Mouse (Mus musculus) spleen, postnatal 10 days (tissue): ENCODE data around the gene Ccdc157.
A peak's percentile ranks its signal among the peaks of the same experiment; 100 is the strongest.
"Not testable (repeated sequence)": the region's sequence is repeated elsewhere in the genome, so short reads cannot be mapped to it uniquely, and the experiment has no call there.

Experiments
- DNase-seq, 2 experiments: peaks; one replicate each; pipeline ENCODE4 v3.0.0; 2021 to 2022; ENCODE audit warnings: low spot score in 2 of 2

Gene Ccdc157

GRCm38 (mm10) chr11:4159808-4160708, at the start of gene Ccdc157, which contains the start of gene Sf3a1:
Ccdc157 (minus strand) TSS chr11:4160293.
Sf3a1 (plus strand) TSS chr11:4160350.
- DNase-seq: peak; percentile 86 to 97

- DNase-seq: no peak
Observed at GRCm38 (mm10) chr11:4209556-4209955, 49.5 kb upstream of the Ccdc157 start.

- DNase-seq: no peak
Observed at GRCm38 (mm10) chr11:4207655-4208054, 47.6 kb upstream of the Ccdc157 start.

DNA sequence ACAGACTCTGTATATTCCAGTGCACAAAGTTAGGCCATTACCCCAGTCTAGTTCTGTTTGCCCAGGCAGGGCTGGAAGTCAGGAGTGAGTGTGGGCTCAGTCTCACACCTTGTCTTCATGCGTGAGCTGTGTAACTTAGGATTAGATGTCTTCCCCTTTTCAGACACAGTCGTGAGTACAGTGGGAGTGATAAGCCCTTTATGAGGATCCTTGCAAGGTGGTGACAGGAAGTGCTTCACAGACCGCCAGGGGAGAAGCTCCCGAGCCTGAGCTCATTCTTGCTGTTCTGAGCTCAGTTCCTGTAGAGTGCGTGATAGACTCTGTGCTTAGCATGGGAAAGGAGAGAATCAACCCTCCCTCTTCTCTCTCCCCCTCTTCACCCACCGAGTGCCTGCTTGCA, 46.5 kb upstream of the Ccdc157 start:
- no peak for DNase-seq

- DNase-seq: no peak
Observed at GRCm38 (mm10) chr11:4205951-4206350, 45.9 kb upstream of the Ccdc157 start.

DNA sequence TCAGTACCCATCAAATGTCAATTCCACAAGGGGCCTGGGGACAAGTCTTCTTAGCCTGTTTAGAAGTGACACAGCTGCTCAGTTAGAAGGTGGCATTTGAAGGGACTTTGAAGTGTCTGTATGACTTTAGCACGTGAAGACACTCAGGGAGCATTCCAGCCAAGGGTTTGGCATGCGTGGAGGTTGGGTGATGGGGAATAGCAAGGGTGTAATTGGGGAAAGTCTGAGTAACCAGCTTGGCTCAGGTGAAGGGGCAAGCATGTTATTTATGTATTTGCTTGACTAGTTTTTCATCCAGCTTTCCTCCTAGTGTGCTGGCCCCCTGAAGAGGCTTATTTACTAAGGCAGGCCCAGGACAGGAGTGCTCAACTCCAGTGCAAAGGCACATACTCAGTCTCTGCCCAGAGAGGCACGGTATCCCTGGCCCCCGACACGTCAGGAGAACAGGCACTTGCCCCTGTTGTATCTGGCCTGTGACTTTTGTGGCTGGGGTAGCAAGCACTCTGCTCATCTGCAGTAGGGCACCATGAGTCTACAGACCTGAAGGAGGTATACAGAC, 45.1 kb upstream of the Ccdc157 start:
- no peak for DNase-seq

- DNase-seq: no peak
Observed at GRCm38 (mm10) chr11:4203705-4204074, 43.6 kb upstream of the Ccdc157 start.

- no peak for DNase-seq
Observed at GRCm38 (mm10) chr11:4202995-4203704, 43.1 kb upstream of the Ccdc157 start.

DNA sequence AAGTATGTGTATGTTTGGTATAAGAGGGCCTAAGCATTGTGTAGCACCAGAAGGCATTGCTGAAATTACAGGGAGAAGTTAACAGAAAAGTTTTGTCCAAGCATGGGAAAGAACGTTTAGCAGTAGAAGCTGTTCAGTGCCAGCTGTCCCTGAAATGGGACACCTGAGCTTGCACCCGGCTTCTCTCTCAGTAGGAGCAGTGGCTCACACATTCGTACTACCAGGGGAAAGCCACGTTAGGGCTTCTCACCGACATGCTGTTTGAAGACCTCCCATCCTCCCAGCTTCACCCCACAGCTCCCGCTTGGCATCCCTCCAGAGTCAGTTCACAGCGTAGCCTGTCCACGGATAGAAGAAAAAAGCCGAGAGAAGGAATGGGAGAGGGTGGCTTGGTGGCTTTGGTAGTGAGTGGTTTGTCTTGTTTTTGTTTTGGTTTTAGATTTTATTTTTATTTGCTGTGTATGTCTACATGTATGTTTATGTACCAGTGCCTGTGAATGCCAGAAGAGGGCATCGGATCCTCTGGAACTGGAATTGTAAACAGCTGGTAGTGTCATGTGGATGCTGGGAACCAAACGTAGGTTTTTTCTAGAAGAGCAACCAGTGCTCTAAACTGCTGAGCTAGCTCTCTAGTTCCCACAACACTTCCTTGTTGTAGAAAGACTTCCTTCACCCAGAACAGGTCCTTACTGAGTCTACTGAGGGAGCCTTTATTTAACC, 42.0 kb upstream of the Ccdc157 start:
- DNase-seq: no peak

DNA sequence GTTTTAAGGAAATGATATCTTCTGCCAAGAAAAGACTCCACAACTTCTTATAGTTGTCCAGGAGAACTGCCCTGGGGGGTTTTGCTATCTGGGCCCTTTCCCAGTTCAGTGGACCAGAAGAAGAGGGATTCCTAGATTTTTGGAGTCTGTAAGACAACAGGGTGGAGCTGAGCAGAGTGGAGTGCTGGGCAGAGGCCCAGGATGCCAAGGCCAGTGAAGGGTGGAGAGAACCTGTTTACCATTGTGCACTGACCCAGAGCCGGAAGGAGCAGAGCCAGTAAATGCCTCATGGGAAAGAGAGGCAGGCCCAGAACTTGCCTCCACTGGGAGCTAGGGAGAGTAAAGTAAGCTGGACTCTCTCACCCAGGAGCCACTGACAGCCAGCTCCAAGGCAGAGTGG, 37.6 kb upstream of the Ccdc157 start:
- DNase-seq: no peak

- no peak for DNase-seq
Observed at GRCm38 (mm10) chr11:4196636-4197035, 36.5 kb upstream of the Ccdc157 start.

GRCm38 (mm10) chr11:4195597-4196031, 35.5 kb upstream of the Ccdc157 start:
- DNase-seq: no peak

DNA sequence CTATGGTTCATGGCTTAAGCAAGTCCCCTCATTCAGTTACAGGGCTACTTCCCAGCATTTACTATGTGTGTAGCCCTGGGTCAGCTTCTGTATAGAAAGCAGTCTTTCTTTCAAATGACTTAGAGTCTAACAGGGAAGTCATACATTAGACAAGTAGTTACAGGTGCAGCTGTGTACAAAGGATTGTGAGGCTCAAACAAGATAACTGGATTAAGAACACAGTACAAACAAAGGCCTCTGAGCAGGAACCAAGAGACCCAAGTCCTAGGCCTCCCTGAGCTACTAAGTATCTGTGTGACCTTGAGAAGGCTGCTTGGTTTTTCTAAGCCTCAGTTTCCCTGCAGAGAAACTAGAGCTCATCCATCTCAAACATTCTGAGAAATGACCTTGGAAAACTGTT, 33.3 kb upstream of the Ccdc157 start:
- DNase-seq: no peak

DNA sequence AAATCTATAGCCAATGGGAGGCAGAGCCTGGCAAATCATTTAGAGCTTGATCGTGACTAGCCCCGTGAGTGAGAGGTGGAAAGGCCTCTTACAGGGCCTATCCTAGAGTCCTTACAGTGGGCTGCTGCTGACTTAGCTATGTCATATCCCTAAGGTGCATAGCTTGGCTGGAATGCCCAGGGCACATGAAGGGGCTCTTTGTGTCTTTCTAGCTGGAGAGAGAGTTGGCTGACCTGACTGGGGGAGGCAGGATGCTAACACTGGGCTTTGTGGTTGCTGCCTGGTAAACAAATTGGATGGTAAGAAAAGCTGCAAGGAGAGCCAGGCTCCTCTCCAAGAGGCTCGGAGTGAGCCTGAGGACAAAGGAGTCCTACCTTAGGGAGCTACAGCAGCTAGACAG, 32.7 kb upstream of the Ccdc157 start:
- no peak for DNase-seq

DNA sequence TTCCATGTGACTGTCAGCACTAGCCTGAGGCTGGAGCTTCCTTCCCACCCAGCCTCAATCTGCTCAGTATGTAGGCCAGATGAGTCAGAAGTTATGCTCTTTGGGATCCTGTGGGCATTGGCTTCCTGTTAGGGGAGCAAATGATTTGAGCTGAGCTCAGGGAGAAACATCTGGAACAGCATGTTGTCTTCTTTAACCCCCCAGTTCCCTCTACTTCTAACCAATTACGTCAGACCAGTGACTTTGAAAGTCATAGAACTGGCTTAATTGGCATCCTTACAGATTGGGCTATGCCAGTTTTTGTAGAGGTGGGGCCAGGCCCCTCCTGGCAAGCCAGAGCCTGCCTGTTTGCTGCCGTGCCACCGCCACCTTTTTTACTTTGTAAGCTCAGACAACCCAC, 30.6 kb upstream of the Ccdc157 start:
- no peak for DNase-seq

DNA sequence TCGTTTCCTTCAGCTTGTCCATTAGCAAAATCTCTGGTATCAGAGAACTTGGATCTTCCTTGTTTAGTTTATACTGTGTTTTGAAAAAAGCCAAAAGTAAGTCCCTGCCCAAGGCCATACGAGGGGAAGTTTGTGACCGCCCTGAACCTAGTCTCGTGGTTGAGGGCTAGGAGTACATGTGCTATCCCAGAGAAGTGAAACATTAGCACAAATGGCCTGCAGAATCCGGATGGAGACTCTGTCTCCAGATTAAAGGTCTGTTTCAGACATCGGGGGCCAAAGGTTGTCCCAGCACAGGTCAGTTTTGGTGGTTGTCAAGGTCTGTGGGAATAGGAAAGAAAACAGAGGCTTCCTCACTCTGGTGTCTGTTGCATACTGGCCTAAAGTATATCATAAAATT, 29.1 kb upstream of the Ccdc157 start:
- no peak for DNase-seq

- DNase-seq: no peak
Observed at GRCm38 (mm10) chr11:4187318-4187700, 27.2 kb upstream of the Ccdc157 start.

DNA sequence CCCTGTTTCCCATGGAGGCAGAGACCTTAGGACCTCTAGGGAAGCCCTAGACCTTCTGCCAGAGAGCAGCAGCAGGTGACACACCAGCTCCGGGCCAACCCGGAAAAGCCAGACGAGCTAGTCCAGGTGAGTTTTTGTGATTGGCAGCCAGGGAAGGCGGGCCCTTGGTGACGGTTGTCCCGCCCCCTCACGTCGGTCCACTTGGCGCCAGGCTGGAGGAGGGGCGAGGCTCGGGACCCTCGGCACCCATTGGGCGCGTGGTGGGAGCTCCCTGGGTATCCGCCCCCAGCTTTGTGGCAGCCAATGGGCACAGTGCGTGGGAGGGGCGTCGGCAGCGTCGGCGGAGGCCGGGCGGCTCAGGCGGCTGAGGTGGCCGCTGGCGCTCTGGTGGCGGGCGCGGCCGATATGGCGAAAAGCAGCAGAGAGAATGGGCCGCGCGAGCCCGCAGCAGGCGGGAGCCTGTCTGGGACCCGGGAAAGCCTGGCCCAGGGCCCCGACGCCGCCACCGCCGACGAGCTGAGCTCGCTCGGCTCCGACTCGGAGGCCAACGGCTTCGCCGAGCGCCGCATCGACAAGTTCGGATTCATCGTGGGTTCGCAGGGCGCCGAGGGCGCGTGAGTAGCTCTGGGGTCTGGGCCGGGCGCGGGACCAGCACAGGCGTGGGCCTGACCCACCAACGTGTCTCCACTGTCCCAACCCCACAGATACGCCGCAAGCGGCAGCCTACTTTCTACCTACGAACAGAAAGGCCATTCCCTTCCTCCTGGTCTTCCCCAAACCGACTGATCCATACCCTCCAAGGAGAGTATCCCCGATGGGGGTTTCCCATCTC, 26.6 kb upstream of the Ccdc157 start, which contains the start of gene Tbc1d10a:
Gene Tbc1d10a, plus strand, starts transcription at position 304 of the 832 bp plus-strand sequence.
- peak; percentile 96 to 99 for DNase-seq

GRCm38 (mm10) chr11:4185480-4185879, 25.4 kb upstream of the Ccdc157 start:
- not testable (repeated sequence) for DNase-seq

DNA sequence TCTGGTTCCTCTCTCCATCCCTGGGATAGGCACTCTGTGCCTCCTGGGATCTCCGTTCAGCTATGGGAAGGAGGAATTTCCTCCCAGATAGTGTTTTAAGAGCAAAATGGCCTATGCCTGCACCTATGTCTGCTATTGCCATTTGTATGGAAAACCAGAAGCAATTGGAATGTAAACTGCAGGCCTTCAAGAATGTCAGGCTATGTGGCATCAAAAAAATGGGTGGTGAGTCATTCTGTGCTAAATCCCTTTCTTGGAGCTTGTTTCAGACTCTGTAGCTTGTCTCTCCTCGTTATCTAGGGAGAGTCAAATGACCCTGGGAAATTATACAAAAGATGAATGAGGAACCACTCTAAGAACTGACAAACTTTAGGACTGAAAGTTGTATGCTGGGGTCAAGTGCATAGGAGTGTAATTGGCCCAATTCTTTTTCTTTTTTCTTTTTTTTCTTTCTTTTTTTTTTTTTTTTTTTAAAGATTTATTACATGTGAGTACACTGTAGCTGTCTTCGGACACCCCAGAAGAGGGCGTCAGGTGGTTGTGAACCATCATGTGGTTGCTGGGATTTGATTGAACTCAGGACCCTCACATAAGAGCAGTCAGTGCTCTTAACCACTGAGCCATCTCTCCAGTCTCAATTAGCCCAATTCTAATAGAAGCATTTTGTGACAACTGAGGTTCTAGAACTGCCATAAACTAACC, 24.3 kb upstream of the Ccdc157 start:
- DNase-seq: peak in 1 of 2 experiments; percentile 29
